Mouse (Mus musculus): ENCODE results near the gene Abcc8. TPM values are rescaled to one million over a fixed set of nuclear protein-coding genes. Genes with fewer than 3 reads are reported as not detected.

Gene Abcc8
- polyA plus RNA-seq, 1 experiment from 2014 or later = 0.31 TPM

- Histone ChIP-seq H3K9me3 (replicated peaks; ENCODE audit: control insufficient read depth, low read length) (no peaks in the 10 kb centered on the region), H3K27me3 (ENCODE audit: control insufficient read depth, insufficient read depth, low read depth, low read length) (no peaks in the 10 kb centered on the region), H3K4me3 (ENCODE audit: low read depth, low read length) (no peak overlapping the region), H3K27ac (ENCODE audit: low read length) (no peak overlapping the region), H3K9ac (ENCODE audit: low read depth, low read length) (no peak overlapping the region), H3K4me1 (ENCODE audit: control insufficient read depth, low read depth, low read length) (no peaks in the 10 kb centered on the region), H3K36me3 (ENCODE audit: control insufficient read depth, insufficient read depth) (no peaks in the 10 kb centered on the region), H3K4me2 (ENCODE audit: low read depth, low read length) (no peak overlapping the region)
- 68% methylated on average over 8 of the region's 8 CpGs for WGBS (ENCODE audit: insufficient replicate concordance)
- no peak for ATAC-seq (ENCODE audit: low read depth)
These were observed 35.8 kb downstream of the Abcc8 start for GRCm38 (mm10) chr7:46144061-46144460.

- Histone ChIP-seq H3K27me3 (ENCODE audit: control insufficient read depth, insufficient read depth, low read depth, low read length) (no peaks in the 10 kb centered on the region; the same call in 1 of the 2 replicates), H3K9me3 (replicated peaks; ENCODE audit: control insufficient read depth, low read length) (no peaks in the 10 kb centered on the region), H3K36me3 (ENCODE audit: control insufficient read depth, insufficient read depth) (no peaks in the 10 kb centered on the region), H3K4me3 (ENCODE audit: low read depth, low read length) (no peak overlapping the region), H3K4me2 (ENCODE audit: low read depth, low read length) (no peak overlapping the region), H3K27ac (ENCODE audit: low read length) (no peak overlapping the region), H3K9ac (ENCODE audit: low read depth, low read length) (no peak overlapping the region), H3K4me1 (ENCODE audit: control insufficient read depth, low read depth, low read length) (no peaks in the 10 kb centered on the region)
- 44% methylated on average over 7 of the region's 7 CpGs for WGBS (ENCODE audit: insufficient replicate concordance)
- no peak for ATAC-seq (ENCODE audit: low read depth)
These were observed 41.4 kb downstream of the Abcc8 start for GRCm38 (mm10) chr7:46138329-46138930.

- Histone ChIP-seq H3K36me3 (ENCODE audit: control insufficient read depth, insufficient read depth) (no peaks in the 10 kb centered on the region), H3K4me3 (ENCODE audit: low read depth, low read length) (no peak overlapping the region), H3K9ac (ENCODE audit: low read depth, low read length) (no peak overlapping the region), H3K27me3 (ENCODE audit: control insufficient read depth, insufficient read depth, low read depth, low read length) (no peaks in the 10 kb centered on the region; the same call in 1 of the 2 replicates), H3K9me3 (replicated peaks; ENCODE audit: control insufficient read depth, low read length) (no peaks in the 10 kb centered on the region), H3K27ac (ENCODE audit: low read length) (no peak overlapping the region), H3K4me2 (ENCODE audit: low read depth, low read length) (no peak overlapping the region), H3K4me1 (ENCODE audit: control insufficient read depth, low read depth, low read length) (no peaks in the 10 kb centered on the region)
- ATAC-seq (ENCODE audit: low read depth) = no peak
- 17% methylated on average over 7 of the region's 7 CpGs for WGBS (ENCODE audit: insufficient replicate concordance)
These were observed 46.0 kb downstream of the Abcc8 start for GRCm38 (mm10) chr7:46133858-46134257.

GRCm38 (mm10) chr7:46132229-46132628, 47.6 kb downstream of the Abcc8 start:
- ATAC-seq (ENCODE audit: low read depth) = no peak
- no peak overlapping the region for H3K9ac ChIP-seq (ENCODE audit: low read depth, low read length)
- H3K36me3 ChIP-seq (ENCODE audit: control insufficient read depth, insufficient read depth) = no peaks in the 10 kb centered on the region
- H3K27me3 ChIP-seq (ENCODE audit: control insufficient read depth, insufficient read depth, low read depth, low read length) = no peaks in the 10 kb centered on the region; the same call in 1 of the 2 replicates
- no peak overlapping the region for H3K4me2 ChIP-seq (ENCODE audit: low read depth, low read length)
- H3K4me3 ChIP-seq (ENCODE audit: low read depth, low read length) = no peak overlapping the region
- 70% methylated on average over 12 of the region's 12 CpGs for WGBS (ENCODE audit: insufficient replicate concordance)
- no peaks in the 10 kb centered on the region for H3K9me3 ChIP-seq (replicated peaks; ENCODE audit: control insufficient read depth, low read length)
- H3K4me1 ChIP-seq (ENCODE audit: control insufficient read depth, low read depth, low read length) = no peaks in the 10 kb centered on the region
- H3K27ac ChIP-seq (ENCODE audit: low read length) = no peak overlapping the region

- no peaks in the 10 kb centered on the region for H3K9me3 ChIP-seq (replicated peaks; ENCODE audit: control insufficient read depth, low read length)
- no peaks in the 10 kb centered on the region for H3K4me1 ChIP-seq (ENCODE audit: control insufficient read depth, low read depth, low read length)
- no peak overlapping the region for H3K27ac ChIP-seq (ENCODE audit: low read length)
- no peaks in the 10 kb centered on the region for H3K36me3 ChIP-seq (ENCODE audit: control insufficient read depth, insufficient read depth)
- no peak for ATAC-seq (ENCODE audit: low read depth)
- H3K9ac ChIP-seq (ENCODE audit: low read depth, low read length) = no peak overlapping the region
- H3K27me3 ChIP-seq (ENCODE audit: control insufficient read depth, insufficient read depth, low read depth, low read length) = no peaks in the 10 kb centered on the region; the same call in 1 of the 2 replicates
- no peak overlapping the region for H3K4me2 ChIP-seq (ENCODE audit: low read depth, low read length)
- no peak overlapping the region for H3K4me3 ChIP-seq (ENCODE audit: low read depth, low read length)
- WGBS (ENCODE audit: insufficient replicate concordance) = 61% methylated on average over 8 of the region's 8 CpGs
These were observed 48.0 kb downstream of the Abcc8 start for GRCm38 (mm10) chr7:46131806-46132205.

DNA sequence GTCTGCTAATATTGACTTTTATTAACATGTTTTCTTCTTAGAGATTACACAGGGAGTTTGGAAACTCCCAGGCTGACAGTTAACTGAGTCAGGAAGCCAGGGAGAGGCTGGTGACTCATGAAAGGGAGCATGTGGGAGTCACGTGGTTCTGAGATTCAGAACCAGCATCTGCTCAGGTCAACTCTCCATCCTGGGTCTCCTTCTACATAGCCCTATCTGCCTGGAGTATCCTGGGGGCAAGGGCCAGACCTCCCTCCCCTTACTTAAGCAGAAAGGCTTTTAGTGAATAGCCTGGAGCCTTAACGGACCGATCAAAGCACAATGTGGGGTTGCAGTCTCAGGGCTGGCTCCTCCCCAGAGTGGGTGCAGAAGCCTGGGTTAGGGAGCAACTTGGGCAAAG, 48.6 kb downstream of the Abcc8 start:
- no peak overlapping the region for H3K9ac ChIP-seq (ENCODE audit: low read depth, low read length)
- no peak overlapping the region for H3K27ac ChIP-seq (ENCODE audit: low read length)
- no peak overlapping the region for H3K4me3 ChIP-seq (ENCODE audit: low read depth, low read length)
- H3K9me3 ChIP-seq (replicated peaks; ENCODE audit: control insufficient read depth, low read length) = no peaks in the 10 kb centered on the region
- H3K4me2 ChIP-seq (ENCODE audit: low read depth, low read length) = no peak overlapping the region
- H3K27me3 ChIP-seq (ENCODE audit: control insufficient read depth, insufficient read depth, low read depth, low read length) = no peaks in the 10 kb centered on the region; the same call in 1 of the 2 replicates
- no peaks in the 10 kb centered on the region for H3K36me3 ChIP-seq (ENCODE audit: control insufficient read depth, insufficient read depth)
- no peak for ATAC-seq (ENCODE audit: low read depth)
- H3K4me1 ChIP-seq (ENCODE audit: control insufficient read depth, low read depth, low read length) = no peaks in the 10 kb centered on the region
- 35% methylated on average over 3 of the region's 3 CpGs for WGBS (ENCODE audit: insufficient replicate concordance)

GRCm38 (mm10) chr7:46130723-46131122, 49.1 kb downstream of the Abcc8 start:
- H3K4me2 ChIP-seq (ENCODE audit: low read depth, low read length) = no peak overlapping the region
- H3K9ac ChIP-seq (ENCODE audit: low read depth, low read length) = no peak overlapping the region
- H3K27ac ChIP-seq (ENCODE audit: low read length) = no peak overlapping the region
- H3K9me3 ChIP-seq (replicated peaks; ENCODE audit: control insufficient read depth, low read length) = no peaks in the 10 kb centered on the region
- ATAC-seq (ENCODE audit: low read depth) = no peak
- WGBS (ENCODE audit: insufficient replicate concordance) = 34% methylated on average over 7 of the region's 7 CpGs
- no peaks in the 10 kb centered on the region; the same call in 1 of the 2 replicates for H3K27me3 ChIP-seq (ENCODE audit: control insufficient read depth, insufficient read depth, low read depth, low read length)
- H3K36me3 ChIP-seq (ENCODE audit: control insufficient read depth, insufficient read depth) = no peaks in the 10 kb centered on the region
- H3K4me3 ChIP-seq (ENCODE audit: low read depth, low read length) = no peak overlapping the region
- H3K4me1 ChIP-seq (ENCODE audit: control insufficient read depth, low read depth, low read length) = no peaks in the 10 kb centered on the region

GRCm38 (mm10) chr7:46129463-46130179, 50.2 kb downstream of the Abcc8 start:
- no peaks in the 10 kb centered on the region; the same call in 1 of the 2 replicates for H3K27me3 ChIP-seq (ENCODE audit: control insufficient read depth, insufficient read depth, low read depth, low read length)
- no peak overlapping the region for H3K4me2 ChIP-seq (ENCODE audit: low read depth, low read length)
- no peak overlapping the region for H3K4me3 ChIP-seq (ENCODE audit: low read depth, low read length)
- no peaks in the 10 kb centered on the region for H3K9me3 ChIP-seq (replicated peaks; ENCODE audit: control insufficient read depth, low read length)
- peak; percentile 78 for ATAC-seq (ENCODE audit: low read depth)
- no peaks in the 10 kb centered on the region for H3K4me1 ChIP-seq (ENCODE audit: control insufficient read depth, low read depth, low read length)
- H3K9ac ChIP-seq (ENCODE audit: low read depth, low read length) = no peak overlapping the region
- no peaks in the 10 kb centered on the region for H3K36me3 ChIP-seq (ENCODE audit: control insufficient read depth, insufficient read depth)
- 40% methylated on average over 7 of the region's 7 CpGs for WGBS (ENCODE audit: insufficient replicate concordance)
- H3K27ac ChIP-seq (ENCODE audit: low read length) = no peak overlapping the region

DNA sequence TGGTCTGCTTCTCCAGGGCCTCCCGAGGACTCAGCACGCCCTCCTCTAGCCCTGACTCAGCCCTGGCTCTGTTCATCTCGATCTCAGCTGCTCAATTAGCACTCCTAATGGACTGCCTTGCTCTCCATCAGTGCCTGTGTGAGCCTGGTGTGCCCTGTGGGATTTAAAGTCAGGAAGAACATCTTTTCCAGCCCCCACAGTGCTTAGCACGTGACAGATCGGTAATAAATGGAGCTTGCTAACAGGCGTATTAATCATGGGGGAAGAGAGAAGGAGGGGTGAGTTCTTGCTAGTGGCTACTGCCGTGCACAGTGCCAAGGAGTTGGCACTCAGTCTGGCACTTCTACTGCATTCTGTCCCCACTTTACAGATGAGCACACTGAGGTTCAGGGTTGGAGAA, 51.6 kb downstream of the Abcc8 start:
- 37% methylated on average over 7 of the region's 7 CpGs for WGBS (ENCODE audit: insufficient replicate concordance)
- Histone ChIP-seq H3K27me3 (ENCODE audit: control insufficient read depth, insufficient read depth, low read depth, low read length) (no peaks in the 10 kb centered on the region), H3K4me3 (ENCODE audit: low read depth, low read length) (no peak overlapping the region), H3K9ac (ENCODE audit: low read depth, low read length) (no peak overlapping the region), H3K4me1 (ENCODE audit: control insufficient read depth, low read depth, low read length) (no peaks in the 10 kb centered on the region), H3K36me3 (ENCODE audit: control insufficient read depth, insufficient read depth) (no peaks in the 10 kb centered on the region), H3K4me2 (ENCODE audit: low read depth, low read length) (no peak overlapping the region), H3K9me3 (replicated peaks; ENCODE audit: control insufficient read depth, low read length) (no peaks in the 10 kb centered on the region), H3K27ac (ENCODE audit: low read length) (no peak overlapping the region)
- ATAC-seq (ENCODE audit: low read depth) = no peak

Data from liver, embryonic 16.5 days (tissue).